Mouse (Mus musculus): Measurements from ENCODE around the gene Tmtc1. TPM values are rescaled to one million over a fixed set of nuclear protein-coding genes. Genes with fewer than 3 reads are reported as not detected.

Gene Tmtc1
- polyA plus RNA-seq (2015; fragmentation: Nextera tagmentation; extraction: Ambion mirVana): 2.0 and 2.1 TPM in 2 replicates

DNA sequence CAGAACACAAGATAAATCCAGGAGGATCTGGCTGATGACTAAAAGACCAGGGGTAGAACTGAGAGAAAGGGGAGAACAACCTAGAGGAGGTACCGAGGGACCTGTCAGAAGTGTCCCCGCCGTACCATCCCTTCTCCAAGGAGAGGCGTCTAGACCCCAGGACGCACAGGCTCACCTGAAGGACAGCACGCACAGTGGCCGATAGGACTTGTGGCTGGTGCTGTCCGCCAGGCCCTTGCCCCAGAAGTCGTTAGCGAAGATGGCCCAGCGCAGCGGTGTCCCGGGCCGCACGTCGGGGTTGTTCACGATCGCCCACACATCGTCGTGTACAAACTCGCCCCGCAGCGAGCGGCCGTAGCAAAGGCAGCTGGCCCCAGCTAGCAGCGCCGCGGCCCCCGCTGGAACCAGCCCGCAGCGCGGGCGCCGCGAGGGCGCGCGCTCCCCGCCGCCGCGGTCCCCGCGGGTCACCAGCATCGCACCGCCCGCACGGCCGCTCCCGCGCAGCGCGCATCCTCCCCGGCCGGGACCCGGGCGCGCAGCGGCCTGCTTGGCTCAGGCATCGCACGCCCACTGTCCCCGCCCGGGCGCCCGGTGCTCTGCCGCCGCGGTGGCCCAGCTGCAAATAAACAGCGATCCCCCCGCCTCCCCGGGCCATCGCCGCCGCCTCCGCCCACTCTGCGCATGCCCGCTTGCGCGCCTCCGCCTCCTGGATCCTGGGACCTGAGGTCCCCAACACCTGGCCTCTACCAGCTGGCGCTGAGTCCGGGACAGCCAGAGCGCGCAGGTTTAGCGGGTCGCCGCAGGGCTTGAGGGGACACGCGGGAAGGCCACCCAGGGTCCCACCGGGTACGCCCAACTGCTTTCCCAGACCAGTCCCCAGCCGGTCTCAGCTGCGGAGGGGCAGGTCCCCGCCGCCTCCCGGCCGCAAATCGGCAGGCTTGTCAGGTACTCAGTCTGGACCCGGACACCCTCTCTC is at the start of gene Tmtc1:
Tmtc1 (minus strand) TSS at position 664 of the 976 bp plus-strand sequence.
- peaks cover 26% of the 10 kb centered on the region for H3K4me1 ChIP-seq
- peak; percentile 22; the same call in 1 of the 2 replicates for ATAC-seq (ENCODE audit: extremely low read depth, insufficient number of reproducible peaks, low FRiP score, low TSS enrichment)
- WGBS: under 1% methylated on average over 99 of the region's 99 CpGs
- peak within 1 kb of the TSS; percentile 78 for H3K9ac ChIP-seq
- H3K4me3 ChIP-seq: peak within 1 kb of the TSS; percentile 73
- H3K9me3 ChIP-seq: no peaks in the 10 kb centered on the region
- H3K36me3 ChIP-seq: no peaks in the 10 kb centered on the region; the same call in 1 of the 2 replicates
- no peak within 1 kb of the TSS for H3K27ac ChIP-seq (replicated peaks)
- peaks cover 57% of the 10 kb centered on the region for H3K27me3 ChIP-seq (replicated peaks)
- peak within 1 kb of the TSS; percentile 94 for H3K4me2 ChIP-seq

DNA sequence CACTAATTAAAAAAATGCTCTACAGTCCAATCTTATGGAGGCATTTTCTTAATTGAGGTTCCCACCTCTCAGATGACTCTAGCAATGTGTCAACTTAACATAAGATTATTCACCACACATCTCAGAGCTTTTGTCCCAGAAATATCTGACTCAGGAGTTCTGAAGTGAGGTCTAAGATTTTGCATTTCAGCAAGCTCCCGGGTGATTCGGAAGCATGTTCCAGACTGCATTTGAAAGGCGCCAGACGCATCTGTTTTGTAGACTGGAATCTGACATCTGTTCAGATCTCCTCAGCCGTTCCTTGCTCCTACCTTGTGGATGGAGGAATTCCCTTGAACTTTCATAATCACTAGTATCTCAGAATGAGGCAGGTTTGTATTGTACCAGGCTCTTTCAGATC is 47.7 kb upstream of the Tmtc1 start:
- H3K27me3 ChIP-seq (replicated peaks): no peaks in the 10 kb centered on the region
- 79% methylated on average over 5 of the region's 5 CpGs for WGBS
- no peak overlapping the region for H3K9ac ChIP-seq
- H3K27ac ChIP-seq (replicated peaks): no peak overlapping the region
- H3K9me3 ChIP-seq: no peaks in the 10 kb centered on the region
- H3K4me1 ChIP-seq: no peaks in the 10 kb centered on the region
- no peaks in the 10 kb centered on the region for H3K36me3 ChIP-seq
- no peak for ATAC-seq (ENCODE audit: extremely low read depth, insufficient number of reproducible peaks, low FRiP score, low TSS enrichment)
- H3K4me3 ChIP-seq: no peak overlapping the region
- no peak overlapping the region for H3K4me2 ChIP-seq

DNA sequence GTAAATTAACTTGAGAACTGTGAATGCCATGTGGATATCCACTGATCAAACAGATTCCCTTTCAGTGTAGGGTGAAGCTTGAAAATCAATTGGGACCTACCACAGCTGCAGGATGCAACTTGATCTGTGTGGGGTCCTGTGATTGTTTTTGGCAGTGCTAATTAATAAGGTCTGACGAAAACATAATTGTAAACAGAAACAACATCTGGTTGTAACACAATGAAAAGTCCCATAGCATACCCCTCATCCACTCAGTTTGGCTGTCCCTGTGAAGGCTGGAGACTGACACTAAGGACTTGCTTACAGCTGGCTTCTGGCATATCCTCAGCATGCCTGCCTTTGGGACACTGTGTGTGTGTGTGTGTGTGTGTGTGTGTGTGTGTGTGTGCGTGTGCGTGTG is 42.6 kb upstream of the Tmtc1 start:
- Histone ChIP-seq H3K27me3 (replicated peaks) (no peaks in the 10 kb centered on the region), H3K4me2 (no peak overlapping the region), H3K27ac (replicated peaks) (no peak overlapping the region), H3K4me3 (no peak overlapping the region), H3K36me3 (no peaks in the 10 kb centered on the region), H3K9ac (no peak overlapping the region), H3K9me3 (no peaks in the 10 kb centered on the region), H3K4me1 (no peaks in the 10 kb centered on the region)
- WGBS: 75% methylated on average over 3 of the region's 3 CpGs
- no peak for ATAC-seq (ENCODE audit: extremely low read depth, insufficient number of reproducible peaks, low FRiP score, low TSS enrichment)

DNA sequence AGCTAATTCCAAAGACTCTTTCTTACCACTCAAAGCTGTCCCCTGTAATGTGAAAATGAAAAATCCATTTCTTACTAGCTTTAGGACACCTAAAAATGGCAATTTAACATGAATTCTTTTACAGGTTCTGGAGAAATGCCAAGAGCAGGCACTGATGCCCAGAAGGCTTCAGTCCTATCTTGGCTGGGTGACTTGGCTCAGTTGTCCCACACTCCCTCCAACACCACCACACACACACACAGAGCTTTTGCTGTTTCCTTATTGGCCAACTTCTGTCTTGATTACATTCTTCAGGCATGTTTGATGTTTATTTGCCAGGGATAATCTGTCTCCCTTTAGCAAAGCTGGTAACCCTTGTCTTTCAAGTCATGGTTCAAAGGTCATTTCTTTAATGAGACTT is 37.7 kb upstream of the Tmtc1 start:
- no peak for ATAC-seq (ENCODE audit: extremely low read depth, insufficient number of reproducible peaks, low FRiP score, low TSS enrichment)
- no peak overlapping the region for H3K27ac ChIP-seq (replicated peaks)

DNA sequence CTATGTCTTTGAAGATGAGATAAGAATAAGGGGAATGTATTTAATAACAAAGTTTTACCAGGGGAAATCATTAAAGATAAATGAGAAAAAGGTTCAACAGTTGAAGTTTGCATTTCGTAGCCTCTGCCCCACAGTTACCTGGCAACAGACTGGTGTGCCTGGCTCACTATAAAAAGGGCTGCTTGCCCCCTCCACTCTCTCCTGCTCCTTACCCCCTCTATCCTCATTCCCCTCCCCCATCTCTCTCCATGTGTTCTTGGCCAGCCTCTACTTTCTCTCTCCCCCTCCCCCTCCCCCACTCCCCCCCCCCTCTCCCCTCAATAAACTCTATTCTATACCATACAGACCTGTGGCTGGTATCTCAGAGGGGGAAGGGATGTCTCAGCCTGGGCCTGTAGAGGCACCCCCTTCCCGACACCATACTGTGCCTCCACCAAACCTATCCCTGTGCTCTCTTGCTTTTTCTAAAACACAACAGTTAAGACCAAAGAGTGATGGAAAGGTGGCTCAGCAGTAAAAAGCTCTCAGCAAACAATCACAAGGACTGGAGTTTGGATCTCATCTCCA is 35.6 kb upstream of the Tmtc1 start:
- Histone ChIP-seq H3K4me1 (no peaks in the 10 kb centered on the region), H3K36me3 (no peaks in the 10 kb centered on the region), H3K27me3 (replicated peaks) (no peaks in the 10 kb centered on the region), H3K4me2 (no peak overlapping the region), H3K27ac (replicated peaks) (no peak overlapping the region), H3K4me3 (no peak overlapping the region), H3K9ac (no peak overlapping the region), H3K9me3 (no peaks in the 10 kb centered on the region)
- ATAC-seq (ENCODE audit: extremely low read depth, insufficient number of reproducible peaks, low FRiP score, low TSS enrichment): no peak
- WGBS: 68% methylated on average over 2 of the region's 2 CpGs

More for the DNA sequence above, 37.7 kb upstream of the Tmtc1 start:
- no peak overlapping the region for H3K9ac ChIP-seq
- no peaks in the 10 kb centered on the region for H3K9me3 ChIP-seq
- no peaks in the 10 kb centered on the region for H3K27me3 ChIP-seq (replicated peaks)
- H3K4me1 ChIP-seq: no peaks in the 10 kb centered on the region
- no peak overlapping the region for H3K4me2 ChIP-seq
- no peak overlapping the region for H3K4me3 ChIP-seq
- no peaks in the 10 kb centered on the region for H3K36me3 ChIP-seq

DNA sequence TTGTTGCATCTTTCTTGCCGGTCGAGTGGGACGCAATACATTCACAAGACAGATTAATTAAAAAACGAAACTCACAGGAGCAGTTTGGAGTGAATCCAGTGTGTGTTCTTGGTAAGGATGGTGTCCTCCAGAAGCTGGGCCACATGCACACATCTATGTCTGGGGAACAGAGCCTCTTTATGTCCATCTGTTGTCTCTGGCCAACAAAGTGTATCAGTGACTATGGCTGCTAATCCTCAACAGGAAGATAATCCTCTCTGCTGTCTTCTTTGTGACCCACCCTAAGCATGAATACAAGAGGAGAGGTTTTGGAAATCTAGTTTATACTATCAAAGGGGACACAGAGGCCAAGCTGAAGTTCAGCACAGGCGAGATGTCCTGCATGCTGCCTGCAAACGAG is 34.2 kb upstream of the Tmtc1 start:
- 74% methylated on average over 6 of the region's 6 CpGs for WGBS
- ATAC-seq (ENCODE audit: extremely low read depth, insufficient number of reproducible peaks, low FRiP score, low TSS enrichment): no peak
- H3K4me1 ChIP-seq: no peaks in the 10 kb centered on the region
- no peaks in the 10 kb centered on the region for H3K9me3 ChIP-seq
- H3K36me3 ChIP-seq: no peaks in the 10 kb centered on the region
- H3K9ac ChIP-seq: no peak overlapping the region
- H3K27me3 ChIP-seq (replicated peaks): no peaks in the 10 kb centered on the region
- no peak overlapping the region for H3K4me2 ChIP-seq
- no peak overlapping the region for H3K4me3 ChIP-seq
- no peak overlapping the region for H3K27ac ChIP-seq (replicated peaks)

DNA sequence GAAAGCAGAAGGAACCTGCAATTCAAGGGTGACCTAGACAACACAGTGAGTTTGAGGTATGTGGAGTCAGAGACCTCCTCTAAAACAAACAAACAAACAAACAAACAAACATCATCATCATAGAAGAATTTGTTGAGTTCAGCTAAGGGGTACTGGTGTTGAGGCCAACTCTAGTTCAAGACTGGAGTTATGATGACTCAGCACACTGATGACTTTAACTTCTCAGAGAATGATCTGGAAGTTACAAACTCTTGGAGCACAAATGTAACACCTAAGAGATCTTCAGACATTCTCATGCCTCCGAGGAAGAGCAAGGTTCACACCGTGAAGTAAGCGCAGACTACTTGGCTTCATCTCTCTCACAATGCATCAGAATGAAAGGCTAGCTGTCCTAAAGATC is 28.1 kb upstream of the Tmtc1 start:
- no peak for ATAC-seq (ENCODE audit: extremely low read depth, insufficient number of reproducible peaks, low FRiP score, low TSS enrichment)
- WGBS: 91% methylated on average over 3 of the region's 3 CpGs
- Histone ChIP-seq H3K9ac (no peak overlapping the region), H3K4me1 (peaks cover 14% of the 10 kb centered on the region), H3K36me3 (no peaks in the 10 kb centered on the region), H3K4me3 (no peak overlapping the region), H3K4me2 (no peak overlapping the region), H3K27ac (replicated peaks) (no peak overlapping the region), H3K27me3 (replicated peaks) (no peaks in the 10 kb centered on the region), H3K9me3 (no peaks in the 10 kb centered on the region)

DNA sequence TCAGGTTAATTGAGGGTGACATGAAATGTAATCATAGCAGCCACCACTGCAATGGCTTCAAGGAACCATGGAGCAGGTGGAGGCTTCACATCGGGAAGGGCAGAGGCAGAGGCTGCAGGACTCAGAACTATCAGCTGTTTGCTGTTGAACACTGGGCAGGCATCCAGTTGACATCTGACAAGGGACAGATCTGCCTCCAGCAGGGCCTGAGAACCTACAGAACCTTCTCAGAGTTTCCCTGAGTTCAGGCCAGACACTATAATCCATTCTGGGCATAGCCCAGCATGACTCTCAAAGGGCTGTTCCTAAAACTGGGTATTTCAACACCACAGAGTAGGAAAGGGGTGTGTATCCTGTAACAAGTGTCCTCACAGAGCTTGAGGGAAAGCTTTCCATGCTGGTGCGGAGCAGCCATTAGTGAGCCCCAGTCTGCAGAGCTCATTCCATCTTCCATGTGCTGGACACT is 23.8 kb upstream of the Tmtc1 start:
- Histone ChIP-seq H3K9me3 (no peaks in the 10 kb centered on the region), H3K36me3 (no peaks in the 10 kb centered on the region), H3K27me3 (replicated peaks) (no peaks in the 10 kb centered on the region), H3K4me3 (no peak overlapping the region), H3K27ac (replicated peaks) (0 out of 2 replicates have a peak overlapping the region, but pooled peaks have one; percentile 28), H3K4me1 (peaks cover 16% of the 10 kb centered on the region), H3K9ac (no peak overlapping the region), H3K4me2 (no peak overlapping the region)
- WGBS: 37% methylated on average over 2 of the region's 2 CpGs
- ATAC-seq (ENCODE audit: extremely low read depth, insufficient number of reproducible peaks, low FRiP score, low TSS enrichment): no peak

DNA sequence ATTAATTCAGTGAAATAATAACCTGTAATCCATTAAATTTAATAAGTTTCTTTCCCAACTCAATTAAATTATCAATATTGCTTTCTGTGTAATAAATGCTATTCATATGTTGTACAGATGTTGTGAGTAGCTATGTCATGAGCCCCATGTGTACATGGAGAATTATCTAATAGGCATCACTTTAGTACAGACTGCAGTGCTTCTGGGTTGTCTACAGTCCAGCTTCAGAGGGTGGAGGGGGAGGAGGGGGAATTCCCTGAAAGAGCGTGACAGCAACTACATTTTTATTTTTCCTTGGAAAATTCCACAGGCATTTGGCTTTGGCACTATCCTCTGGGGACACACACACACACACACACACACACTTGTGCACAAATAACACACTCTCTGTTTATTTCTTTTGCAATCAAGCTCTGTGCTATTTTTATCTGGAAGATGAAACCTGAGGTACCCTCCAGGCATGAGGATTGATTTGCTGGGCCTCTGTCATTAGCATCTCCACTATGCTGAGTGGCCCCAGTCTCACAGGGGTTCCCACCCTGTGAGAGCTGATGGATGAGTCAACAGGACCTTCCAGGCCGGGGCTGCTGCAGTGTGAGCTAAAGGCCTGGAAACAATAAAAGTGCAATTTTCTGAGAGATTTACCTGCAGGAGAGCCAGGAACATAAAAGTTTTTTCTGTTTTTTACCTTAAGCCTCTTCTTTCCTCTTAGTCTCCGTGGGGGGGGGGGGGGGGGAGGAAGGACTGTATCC is 23.2 kb upstream of the Tmtc1 start:
- Histone ChIP-seq H3K4me1 (peaks cover 16% of the 10 kb centered on the region), H3K36me3 (no peaks in the 10 kb centered on the region), H3K9ac (no peak overlapping the region), H3K9me3 (no peaks in the 10 kb centered on the region), H3K4me2 (no peak overlapping the region), H3K4me3 (no peak overlapping the region), H3K27ac (replicated peaks) (0 out of 2 replicates have a peak overlapping the region, but pooled peaks have one; percentile 28), H3K27me3 (replicated peaks) (no peaks in the 10 kb centered on the region)
- 23% methylated on average over 2 of the region's 3 CpGs for WGBS
- ATAC-seq (ENCODE audit: extremely low read depth, insufficient number of reproducible peaks, low FRiP score, low TSS enrichment): no peak

DNA sequence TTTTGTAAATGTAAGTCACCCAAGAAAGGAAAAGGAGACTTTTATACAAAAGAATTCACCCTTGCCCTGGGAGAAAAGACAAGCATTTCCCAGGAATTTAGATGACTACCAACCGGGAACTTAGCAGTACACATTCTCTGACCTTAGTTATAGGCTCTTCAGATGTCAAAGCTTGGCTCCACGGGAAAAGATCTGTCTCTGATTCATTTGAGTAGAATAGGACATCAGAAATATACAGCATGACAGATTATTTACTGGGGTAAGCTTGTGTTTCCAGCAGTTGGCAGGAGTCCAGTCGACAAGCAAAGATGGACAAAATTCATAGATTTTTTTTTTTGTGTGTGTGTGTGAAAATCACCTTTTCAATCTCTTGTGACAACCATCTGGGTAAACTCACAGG is 15.4 kb upstream of the Tmtc1 start:
- H3K27me3 ChIP-seq (replicated peaks): no peaks in the 10 kb centered on the region
- no peak overlapping the region for H3K27ac ChIP-seq (replicated peaks)
- no peaks in the 10 kb centered on the region for H3K36me3 ChIP-seq
- 61% methylated on average over 3 of the region's 3 CpGs for WGBS
- no peak overlapping the region for H3K9ac ChIP-seq
- no peak overlapping the region for H3K4me3 ChIP-seq
- H3K4me1 ChIP-seq: no peaks in the 10 kb centered on the region
- peaks cover 8% of the 10 kb centered on the region for H3K9me3 ChIP-seq
- H3K4me2 ChIP-seq: no peak overlapping the region
- ATAC-seq (ENCODE audit: extremely low read depth, insufficient number of reproducible peaks, low FRiP score, low TSS enrichment): no peak

DNA sequence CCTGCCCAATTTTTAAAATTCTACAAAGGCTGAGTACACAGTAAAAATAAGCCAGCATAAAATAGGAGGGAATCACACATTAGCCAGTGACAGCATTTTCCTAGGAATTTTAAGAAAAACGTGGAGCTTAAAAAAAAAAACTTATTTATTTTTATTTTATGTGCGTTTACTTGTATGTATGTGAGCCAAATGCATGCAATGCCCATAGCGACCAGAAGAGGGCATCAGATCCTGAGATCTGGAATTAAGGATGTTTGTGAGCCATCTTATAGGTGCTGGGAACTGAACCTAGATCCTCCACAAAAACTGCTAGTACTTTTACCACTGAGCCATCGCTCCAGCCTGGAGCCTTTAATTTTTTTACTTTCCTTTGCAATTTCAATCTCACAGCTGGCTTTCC is 11.3 kb upstream of the Tmtc1 start:
- Histone ChIP-seq H3K4me2 (no peak overlapping the region), H3K4me1 (no peaks in the 10 kb centered on the region), H3K27me3 (replicated peaks) (0 out of 2 replicates have a peak, but pooled peaks cover 3% of the 10 kb centered on the region), H3K9me3 (peaks cover 8% of the 10 kb centered on the region), H3K9ac (no peak overlapping the region), H3K36me3 (no peaks in the 10 kb centered on the region), H3K4me3 (no peak overlapping the region), H3K27ac (replicated peaks) (no peak overlapping the region)
- no peak for ATAC-seq (ENCODE audit: extremely low read depth, insufficient number of reproducible peaks, low FRiP score, low TSS enrichment)
- 64% methylated on average over 4 of the region's 4 CpGs for WGBS
